Mouse (Mus musculus) forebrain, embryonic 14.5 days (tissue): ENCODE measurements around the gene Sec24b. TPM values are rescaled to one million over a fixed set of nuclear protein-coding genes. Genes with fewer than 3 reads are reported as not detected.

Source experiments
- ATAC-seq: fragments of 200-750 bp; cut with Nextera tagmentation; 2 replicates; pipeline ENCODE4 v1.8.0; 2017; ENCODE audit warnings: mild to moderate bottlenecking, moderate library complexity
- DNase-seq: peaks from one replicate; pipeline ENCODE4 v3.0.0-alpha.2; 2015; ENCODE audit warnings: low spot score
- H3K27ac ChIP-seq: fragments of 300-500 bp; sonication (generic); 2 replicates; pipeline ENCODE4 v1.5.1; 2014; ENCODE audit warnings: low read depth, mild to moderate bottlenecking, control low read depth, low read length, moderate library complexity
- H3K27me3 ChIP-seq: fragments of 300-500 bp; sonication (generic); replicated peaks from 2 replicates; pipeline ENCODE4 v1.6.1; 2014; ENCODE audit warnings: low read length, control low read depth, mixed read lengths; ENCODE audit not compliant: control insufficient read depth, insufficient read depth
- H3K36me3 ChIP-seq: fragments of 300-500 bp; sonication (generic); 2 replicates; pipeline ENCODE4 v1.6.1; 2014; ENCODE audit warnings: low read length, control low read depth; ENCODE audit not compliant: control insufficient read depth, insufficient read depth
- H3K4me1 ChIP-seq: fragments of 300-500 bp; sonication (generic); 2 replicates; pipeline ENCODE4 v1.6.1; 2014; ENCODE audit warnings: antibody characterized with exemption, low read length, control low read depth; ENCODE audit not compliant: control insufficient read depth, insufficient read depth
- H3K4me2 ChIP-seq: fragments of 300-500 bp; sonication (generic); 2 replicates; pipeline ENCODE4 v1.6.1; 2014; ENCODE audit warnings: mild to moderate bottlenecking, control low read depth, low read length
- H3K4me3 ChIP-seq: fragments of 300-500 bp; sonication (generic); 2 replicates; pipeline ENCODE4 v1.5.1; 2014; ENCODE audit warnings: low read depth, low read length, control low read depth
- H3K9ac ChIP-seq: fragments of 300-500 bp; sonication (generic); 2 replicates; pipeline ENCODE4 v1.6.1; 2014; ENCODE audit warnings: mild to moderate bottlenecking, low read length, control low read depth, moderate library complexity
- H3K9me3 ChIP-seq: fragments of 300-500 bp; sonication (generic); replicated peaks from 2 replicates; pipeline ENCODE4 v1.6.1; 2016; ENCODE audit warnings: low read length, control low read depth, mixed read lengths; ENCODE audit not compliant: control insufficient read depth
- WGBS: fragments of 180-500 bp; shearing (Covaris S2); extraction: QIAGEN DNeasy Blood & Tissue Kit; methylation state at CpG from one replicate; pipeline ENCODE4 v1.1.7; 2014; 5-methylcytosine and 5-hydroxymethylcytosine counted together
- polyA plus RNA-seq: library from polyadenylated mRNA; unstranded; fragments of >200 nt; fragmentation: Nextera tagmentation; extraction: Ambion mirVana; gene quantifications from 2 replicates; pipeline ENCODE4 v1.2.1, GENCODE M21; 2014

Sec24b gene
- polyA plus RNA-seq: 23.8 and 25.4 TPM in 2 replicates

DNA sequence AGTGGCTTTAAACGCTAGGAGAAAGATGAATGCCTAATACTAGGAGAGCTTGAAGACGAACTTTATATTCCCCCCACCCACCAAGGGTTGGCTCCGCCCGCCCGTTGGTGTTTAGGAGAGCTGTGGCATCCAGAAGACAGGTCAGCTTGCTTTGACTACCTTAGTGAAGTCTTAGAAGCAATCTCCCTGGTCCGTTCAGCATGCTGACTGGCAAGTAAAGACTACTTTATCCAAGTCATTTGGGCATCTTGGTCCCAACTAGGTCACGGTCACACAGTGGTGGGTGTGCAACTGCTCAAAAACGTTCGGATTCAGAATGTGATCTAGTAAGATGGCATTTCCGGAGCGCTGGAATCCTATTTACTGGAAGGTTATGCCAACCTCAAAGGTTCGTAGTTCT lies at the start of gene Sec24b:
TSS of gene Sec24b (minus strand) at position 273 of the 400 bp plus-strand sequence.
- DNase-seq: peak; percentile 38
- H3K9me3 ChIP-seq: no peaks in the 10 kb centered on the region
- 7% methylated on average over 12 of the region's 12 CpGs for WGBS

GRCm38 (mm10) chr3:130104471-130104870 lies 43.1 kb upstream of the Sec24b start:
- H3K4me1 ChIP-seq: no peaks in the 10 kb centered on the region
- no peaks in the 10 kb centered on the region; the same call in 1 of the 2 replicates for H3K9me3 ChIP-seq
- ATAC-seq (no peak), DNase-seq (no peak)
- no peak overlapping the region for H3K4me3 ChIP-seq
- no peak overlapping the region for H3K9ac ChIP-seq
- H3K4me2 ChIP-seq: no peak overlapping the region
- 87% methylated on average over 9 of the region's 9 CpGs for WGBS
- no peaks in the 10 kb centered on the region for H3K27me3 ChIP-seq
- no peaks in the 10 kb centered on the region for H3K36me3 ChIP-seq
- H3K27ac ChIP-seq: no peak overlapping the region

More for the DNA sequence above, at the start of gene Sec24b:
- Histone ChIP-seq H3K4me1 (peaks cover 27% of the 10 kb centered on the region), H3K27me3 (no peaks in the 10 kb centered on the region), H3K27ac (peak within 1 kb of the TSS; percentile 94), H3K36me3 (no peaks in the 10 kb centered on the region), H3K4me3 (peak within 1 kb of the TSS; percentile 93), H3K4me2 (peak within 1 kb of the TSS; percentile 82), H3K9ac (peak within 1 kb of the TSS; percentile 97)
- peak; percentile 7 for ATAC-seq

DNA sequence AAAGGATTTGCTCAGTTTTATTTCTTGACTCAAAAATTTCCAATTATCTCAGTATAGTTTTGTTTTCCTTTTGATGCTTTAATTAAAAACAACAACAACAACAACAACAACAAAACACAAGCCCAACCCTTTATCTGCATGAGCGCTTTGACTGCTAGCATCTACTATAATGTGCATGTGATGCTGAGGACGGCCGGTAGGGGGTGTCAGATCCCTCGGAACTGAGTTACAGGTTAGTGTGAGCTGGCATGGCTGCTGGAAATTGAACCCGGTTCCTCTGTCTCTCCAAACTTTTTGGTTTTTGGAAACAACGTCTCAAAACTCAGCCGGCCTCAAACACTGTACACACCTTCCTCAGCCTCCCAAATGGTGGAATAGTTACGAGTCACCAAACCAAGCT lies 42.1 kb upstream of the Sec24b start:
- no peak overlapping the region for H3K27ac ChIP-seq
- no peaks in the 10 kb centered on the region; the same call in 1 of the 2 replicates for H3K9me3 ChIP-seq
- WGBS: 78% methylated on average over 8 of the region's 8 CpGs
- DNase-seq: no peak
- H3K4me1 ChIP-seq: no peaks in the 10 kb centered on the region
- H3K36me3 ChIP-seq: no peaks in the 10 kb centered on the region
- no peaks in the 10 kb centered on the region for H3K27me3 ChIP-seq
- H3K9ac ChIP-seq: no peak overlapping the region
- no peak for ATAC-seq
- H3K4me3 ChIP-seq: no peak overlapping the region
- H3K4me2 ChIP-seq: no peak overlapping the region

GRCm38 (mm10) chr3:130095160-130095781 lies 33.9 kb upstream of the Sec24b start:
- DNase-seq: peak; percentile 81
- H3K9me3 ChIP-seq: no peaks in the 10 kb centered on the region
- 41% methylated on average over 5 of the region's 5 CpGs for WGBS
- no peak overlapping the region for H3K4me3 ChIP-seq
- ATAC-seq: peak; percentile 80
- H3K27me3 ChIP-seq: no peaks in the 10 kb centered on the region
- H3K27ac ChIP-seq: no peak overlapping the region
- no peak overlapping the region for H3K4me2 ChIP-seq
- no peaks in the 10 kb centered on the region for H3K36me3 ChIP-seq
- H3K4me1 ChIP-seq: no peaks in the 10 kb centered on the region
- no peak overlapping the region for H3K9ac ChIP-seq

DNA sequence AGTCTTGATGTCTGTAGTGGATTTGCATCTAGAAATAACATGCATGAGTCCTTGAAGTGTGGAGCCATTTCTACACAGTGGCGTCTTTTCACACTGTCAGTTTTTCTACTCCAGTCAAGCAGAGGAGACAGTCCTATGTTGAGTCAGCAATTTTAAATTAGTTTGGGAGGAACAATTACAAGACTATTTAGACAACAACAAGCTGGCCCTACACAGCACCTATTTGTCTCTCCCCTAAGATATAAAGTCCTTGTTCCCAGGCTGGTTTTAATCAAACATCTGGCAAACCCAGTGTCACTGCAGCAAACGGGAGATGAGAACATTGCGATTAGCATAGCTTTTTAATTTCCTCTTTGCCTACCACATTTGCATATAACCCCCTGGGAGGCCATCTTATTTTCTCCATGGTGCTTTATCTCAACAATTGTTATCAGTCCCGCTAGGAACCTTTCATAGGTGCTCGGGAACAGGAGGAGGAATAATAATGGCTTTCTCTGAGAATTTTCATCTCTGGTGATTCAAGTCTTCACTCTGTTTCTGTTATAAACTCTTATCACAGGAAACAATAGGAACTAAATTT lies 32.9 kb upstream of the Sec24b start:
- Histone ChIP-seq H3K4me3 (no peak overlapping the region), H3K9me3 (no peaks in the 10 kb centered on the region), H3K27me3 (no peaks in the 10 kb centered on the region), H3K4me1 (no peaks in the 10 kb centered on the region), H3K9ac (no peak overlapping the region), H3K4me2 (no peak overlapping the region), H3K27ac (no peak overlapping the region), H3K36me3 (no peaks in the 10 kb centered on the region)
- WGBS: 55% methylated on average over 5 of the region's 5 CpGs
- no peak for ATAC-seq
- DNase-seq: no peak

DNA sequence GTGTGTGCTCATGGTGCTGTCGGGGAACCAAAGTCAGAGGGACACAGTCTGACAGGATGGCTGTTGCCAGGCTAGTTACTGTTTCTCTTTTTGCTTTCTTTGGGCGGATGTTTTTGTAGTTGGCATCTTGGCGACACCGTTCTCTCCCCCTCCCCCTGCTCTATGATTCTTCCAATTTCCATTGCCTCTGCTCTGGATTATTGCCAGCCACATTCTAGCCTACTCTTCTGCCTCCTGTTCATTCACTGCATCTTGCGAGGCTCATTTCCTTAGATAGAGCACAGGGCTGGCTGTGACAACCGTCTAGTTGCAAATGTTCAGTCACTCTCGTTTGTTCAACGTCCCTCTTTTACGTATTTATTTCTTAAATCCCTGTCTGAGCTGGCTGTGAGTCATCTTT lies 29.1 kb upstream of the Sec24b start:
- ATAC-seq (peak; percentile 27; the same call in 1 of the 2 replicates), DNase-seq (peak; percentile 61)
- Histone ChIP-seq H3K4me3 (no peak overlapping the region), H3K36me3 (no peaks in the 10 kb centered on the region), H3K4me2 (no peak overlapping the region), H3K27ac (no peak overlapping the region), H3K4me1 (no peaks in the 10 kb centered on the region), H3K27me3 (no peaks in the 10 kb centered on the region), H3K9me3 (no peaks in the 10 kb centered on the region), H3K9ac (no peak overlapping the region)
- WGBS: 65% methylated on average over 9 of the region's 9 CpGs

- Histone ChIP-seq H3K36me3 (no peaks in the 10 kb centered on the region), H3K4me2 (no peak overlapping the region), H3K9ac (no peak overlapping the region), H3K27me3 (no peaks in the 10 kb centered on the region), H3K4me3 (no peak overlapping the region), H3K27ac (no peak overlapping the region), H3K9me3 (no peaks in the 10 kb centered on the region), H3K4me1 (no peaks in the 10 kb centered on the region)
- WGBS: 92% methylated on average over 9 of the region's 9 CpGs
- DNase-seq (no peak), ATAC-seq (no peak)
Observed at GRCm38 (mm10) chr3:130088654-130089053, 27.3 kb upstream of the Sec24b start.

- Histone ChIP-seq H3K27ac (no peak overlapping the region), H3K9me3 (no peaks in the 10 kb centered on the region), H3K4me2 (no peak overlapping the region), H3K4me3 (no peak overlapping the region), H3K27me3 (no peaks in the 10 kb centered on the region), H3K36me3 (no peaks in the 10 kb centered on the region), H3K4me1 (no peaks in the 10 kb centered on the region), H3K9ac (no peak overlapping the region)
- ATAC-seq: no peak
- WGBS: 86% methylated on average over 9 of the region's 9 CpGs
- DNase-seq: no peak
Observed at GRCm38 (mm10) chr3:130087466-130087865, 26.1 kb upstream of the Sec24b start.

- DNase-seq: no peak
- no peak for ATAC-seq
- WGBS: 88% methylated on average over 13 of the region's 13 CpGs
Observed at GRCm38 (mm10) chr3:130086372-130087080, 25.2 kb upstream of the Sec24b start.

More at GRCm38 (mm10) chr3:130086372-130087080, 25.2 kb upstream of the Sec24b start:
- Histone ChIP-seq H3K27ac (no peak overlapping the region), H3K4me1 (no peaks in the 10 kb centered on the region), H3K4me3 (no peak overlapping the region), H3K27me3 (no peaks in the 10 kb centered on the region), H3K9ac (no peak overlapping the region), H3K36me3 (no peaks in the 10 kb centered on the region), H3K9me3 (no peaks in the 10 kb centered on the region), H3K4me2 (no peak overlapping the region)
